Mouse (Mus musculus): Measurements from ENCODE around the gene Aqp11.

Aqp11 gene

DNA sequence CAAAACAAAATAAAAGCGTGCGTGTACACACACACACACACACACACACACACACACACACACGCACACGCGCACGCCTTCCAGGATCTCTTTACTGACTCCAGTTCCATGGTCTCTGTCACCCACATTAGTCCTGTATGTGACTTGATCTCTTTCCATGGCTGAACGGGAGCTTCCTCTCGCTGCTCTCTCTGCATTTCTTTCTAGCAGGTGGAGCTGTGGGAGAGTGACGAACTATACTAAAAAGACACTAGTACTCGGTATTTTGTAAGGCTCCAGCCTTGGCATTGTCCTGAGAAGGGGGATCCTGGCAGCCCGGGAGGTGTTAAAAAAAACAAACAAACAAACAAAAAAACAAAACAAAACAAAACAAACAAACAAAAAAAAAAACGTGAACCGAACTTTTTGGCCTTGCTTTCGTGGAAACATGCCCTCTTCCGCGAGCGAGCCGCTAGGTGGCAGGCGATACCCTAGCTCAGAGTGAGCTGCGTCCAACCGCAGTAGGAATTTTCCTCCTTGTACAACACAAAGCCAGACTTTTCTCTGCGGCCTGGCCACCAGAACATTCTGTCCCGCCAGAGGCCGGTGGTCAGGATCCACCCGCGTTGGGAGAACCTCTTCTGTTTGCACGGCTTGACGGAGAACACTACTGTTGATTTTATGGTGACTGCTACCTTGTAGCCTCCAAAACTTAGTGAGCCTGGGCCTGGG, 9.9 kb upstream of the Aqp11 start:
- peak; percentile 88 for DNase-seq (ENCODE audit: low read depth, low spot score)

DNA sequence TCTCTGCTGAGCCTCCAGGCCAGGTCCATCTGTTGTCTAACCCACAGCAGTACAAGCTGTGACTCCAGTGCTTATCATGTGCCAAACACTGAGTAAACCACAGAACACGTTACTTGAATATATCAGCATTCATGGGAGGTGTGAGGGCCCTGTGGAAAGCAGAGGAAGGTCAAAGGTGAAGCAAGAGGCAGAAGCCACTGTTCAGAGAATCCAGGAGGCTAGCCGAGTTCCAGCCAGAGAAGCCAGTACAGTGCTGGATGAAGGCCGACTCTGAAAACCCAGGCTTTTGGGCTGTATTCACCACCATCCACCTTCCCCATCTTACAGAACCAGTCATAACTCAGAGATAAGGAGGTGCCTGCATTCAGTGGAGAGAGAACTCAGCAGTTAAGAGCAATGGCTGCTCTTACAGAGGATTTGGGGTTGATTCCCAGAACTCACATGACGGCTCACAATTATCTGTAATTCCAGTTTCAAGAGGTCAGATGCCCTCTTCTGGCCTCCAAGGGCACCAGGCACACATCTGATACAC, 9.2 kb upstream of the Aqp11 start:
- no peak for DNase-seq (ENCODE audit: low read depth, low spot score)

DNA sequence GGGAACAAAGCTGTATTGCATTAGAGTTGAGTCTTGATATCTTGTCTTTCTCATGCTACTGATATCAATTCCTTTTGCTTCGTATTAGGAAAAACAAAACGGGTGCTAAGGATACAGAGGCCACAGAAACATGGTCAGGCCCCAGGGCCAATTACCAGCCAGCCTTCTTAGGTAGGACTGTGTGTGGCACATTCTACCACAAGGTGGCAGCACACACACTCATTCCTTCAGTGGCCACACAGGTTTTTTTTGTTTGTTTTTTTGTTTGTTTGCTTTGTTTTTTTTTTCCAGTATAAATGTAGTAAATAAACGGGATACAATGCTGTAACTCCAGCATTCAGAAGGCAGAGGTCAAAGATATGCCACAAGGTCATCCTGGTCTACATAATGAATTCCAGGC, 7.2 kb upstream of the Aqp11 start:
- peak; percentile 89 for DNase-seq (ENCODE audit: low read depth, low spot score)

DNA sequence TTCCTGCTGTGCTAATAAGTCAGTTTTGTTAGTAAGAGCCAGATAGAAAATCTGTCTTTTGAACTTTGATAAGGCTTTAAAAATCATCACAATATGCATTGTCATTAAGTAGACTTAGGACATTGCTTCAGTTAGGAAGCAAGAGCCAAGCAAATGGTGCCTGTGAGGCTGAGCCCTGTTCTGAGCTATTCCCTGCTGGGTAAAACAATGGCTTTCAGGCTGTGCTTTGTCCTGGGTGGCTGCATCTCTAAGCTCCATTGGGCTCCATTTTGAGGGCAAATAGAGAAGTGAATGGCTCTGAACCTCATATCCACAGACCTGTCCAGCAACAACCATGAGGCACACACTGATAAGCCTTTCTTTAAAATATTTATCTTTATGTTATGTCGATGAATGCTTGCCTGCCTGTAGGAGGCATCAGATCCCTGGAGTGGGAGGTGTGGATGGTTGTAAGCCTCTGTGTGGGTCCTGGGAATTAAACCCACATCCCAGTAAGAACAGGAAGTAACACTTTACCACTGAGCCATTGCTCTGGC, 3.7 kb upstream of the Aqp11 start:
- no peak for DNase-seq (ENCODE audit: low read depth, low spot score)

DNA sequence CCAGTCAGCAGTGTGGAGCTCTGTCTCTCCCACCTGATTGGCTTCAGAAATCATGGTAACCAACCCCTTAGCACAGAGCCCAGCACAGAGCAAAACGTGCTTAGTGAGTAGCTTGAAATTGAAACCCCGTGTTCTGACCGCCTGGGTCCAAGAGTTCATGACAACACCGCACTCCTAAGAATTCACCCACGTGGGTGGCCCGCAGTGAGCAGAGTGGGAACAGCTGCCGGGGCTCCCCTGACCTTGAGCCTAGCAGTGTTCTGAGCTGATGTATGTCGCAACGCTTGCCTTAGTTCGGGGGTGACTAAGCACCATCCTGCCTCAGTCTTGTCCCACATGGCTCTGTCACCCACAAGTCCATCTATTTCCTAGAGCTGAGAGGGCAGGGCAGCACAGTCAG, 2.9 kb upstream of the Aqp11 start:
- DNase-seq (ENCODE audit: low read depth, low spot score) = no peak

DNA sequence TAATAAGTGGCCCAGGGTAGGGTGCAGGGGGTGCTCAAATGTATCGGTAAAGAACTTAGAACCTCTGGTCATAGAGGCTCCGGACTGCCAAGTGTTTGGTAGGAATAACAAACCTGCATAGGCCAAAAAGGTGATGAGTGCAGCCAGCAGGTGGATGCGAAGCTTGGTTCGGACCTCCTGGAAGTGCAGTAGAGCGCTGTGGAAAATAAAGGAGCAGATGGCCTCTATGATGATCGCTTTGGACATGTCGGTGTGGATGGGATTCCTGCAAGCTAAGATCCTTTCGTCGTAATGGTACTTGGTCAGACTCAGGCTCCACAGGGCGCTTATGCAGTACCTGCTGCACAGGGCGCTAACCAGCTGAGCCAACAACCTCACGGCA, 842 bp downstream of the Aqp11 start:
- no peak for DNase-seq (ENCODE audit: low read depth, low spot score)

DNA sequence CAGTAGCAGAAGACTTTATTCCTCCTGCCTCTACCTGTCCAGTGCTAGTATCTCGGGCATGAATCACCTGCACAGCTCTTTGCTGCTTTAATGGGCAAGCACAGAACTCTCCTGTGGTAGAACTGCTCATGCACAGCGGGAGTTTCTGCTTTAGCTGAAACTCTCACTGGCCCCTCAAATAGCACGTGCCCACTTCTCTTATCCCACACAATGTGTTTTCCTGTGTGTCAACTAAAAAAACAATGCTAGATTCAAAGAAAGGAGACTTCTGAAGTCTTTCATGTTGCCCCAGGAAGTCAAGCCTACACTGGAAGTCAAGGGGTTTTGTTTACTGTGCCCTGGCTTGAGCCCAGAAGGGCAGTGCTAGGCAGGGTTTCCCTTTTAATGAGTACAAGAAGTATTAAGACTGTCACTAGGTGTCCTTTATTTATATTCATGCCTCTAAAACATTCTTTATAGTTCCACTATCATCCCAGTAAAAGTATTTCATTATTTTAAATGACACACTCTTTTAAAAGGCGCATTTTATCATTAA, 2.1 kb downstream of the Aqp11 start:
- no peak for DNase-seq (ENCODE audit: low read depth, low spot score)

DNA sequence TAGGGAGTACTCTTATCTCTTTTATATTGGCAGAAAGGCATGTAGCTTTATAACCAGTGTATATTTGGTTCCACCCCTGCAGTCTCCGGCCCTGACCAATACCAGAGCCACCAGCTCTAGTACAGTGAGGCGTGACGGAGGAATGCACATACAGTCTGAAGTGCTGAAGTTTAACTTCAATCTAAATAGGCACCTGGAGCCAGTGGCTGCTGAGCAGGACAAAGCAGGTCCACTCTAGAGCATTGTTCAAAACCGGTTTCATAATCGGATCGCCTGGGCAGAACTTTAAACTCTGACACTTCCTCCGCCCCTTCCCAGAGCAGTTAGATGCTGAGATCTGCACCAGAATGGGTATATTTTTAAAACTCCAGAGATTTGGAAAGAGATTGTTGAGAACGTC, 3.1 kb downstream of the Aqp11 start:
- DNase-seq (ENCODE audit: low read depth, low spot score) = no peak

DNA sequence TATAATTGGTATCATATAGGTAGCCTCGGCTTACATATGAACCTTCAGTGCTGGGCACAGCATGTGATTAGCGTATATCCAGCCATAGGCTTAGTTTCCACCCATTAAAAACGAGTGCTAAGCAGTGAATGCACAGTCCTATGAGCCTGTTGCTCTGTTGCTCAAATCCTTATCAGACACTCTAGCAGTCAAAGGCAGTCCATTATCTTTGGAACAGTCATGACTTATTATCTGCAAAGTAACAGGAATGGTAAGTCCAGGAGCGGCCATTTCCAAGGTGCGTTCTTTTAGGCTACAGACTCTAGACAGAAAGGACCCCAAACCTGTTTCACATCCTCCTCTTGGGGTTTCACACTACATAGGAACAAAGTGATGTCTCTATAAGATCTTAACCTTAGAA, 4.5 kb downstream of the Aqp11 start:
- no peak for DNase-seq (ENCODE audit: low read depth, low spot score)

DNA sequence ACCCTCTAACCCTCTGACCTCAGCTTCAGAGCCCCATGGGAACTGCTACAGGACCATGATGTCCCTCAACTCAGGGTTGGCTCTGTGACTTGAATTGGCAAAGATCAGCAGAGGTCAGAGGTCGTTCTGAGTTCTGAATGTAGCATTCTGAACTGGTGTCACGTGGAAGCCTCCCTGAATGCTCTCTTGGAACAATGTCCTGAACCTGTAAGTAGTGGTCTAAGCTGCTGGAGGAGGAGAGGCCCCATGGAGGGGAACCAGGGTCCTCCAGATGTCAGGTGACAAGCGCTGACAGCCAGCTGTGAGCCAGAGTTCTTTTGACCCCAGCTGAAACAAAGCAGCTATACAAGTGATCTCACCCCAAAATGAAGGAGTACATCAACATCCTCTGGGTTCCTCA, 7.7 kb downstream of the Aqp11 start:
- no peak for DNase-seq (ENCODE audit: low read depth, low spot score)

DNA sequence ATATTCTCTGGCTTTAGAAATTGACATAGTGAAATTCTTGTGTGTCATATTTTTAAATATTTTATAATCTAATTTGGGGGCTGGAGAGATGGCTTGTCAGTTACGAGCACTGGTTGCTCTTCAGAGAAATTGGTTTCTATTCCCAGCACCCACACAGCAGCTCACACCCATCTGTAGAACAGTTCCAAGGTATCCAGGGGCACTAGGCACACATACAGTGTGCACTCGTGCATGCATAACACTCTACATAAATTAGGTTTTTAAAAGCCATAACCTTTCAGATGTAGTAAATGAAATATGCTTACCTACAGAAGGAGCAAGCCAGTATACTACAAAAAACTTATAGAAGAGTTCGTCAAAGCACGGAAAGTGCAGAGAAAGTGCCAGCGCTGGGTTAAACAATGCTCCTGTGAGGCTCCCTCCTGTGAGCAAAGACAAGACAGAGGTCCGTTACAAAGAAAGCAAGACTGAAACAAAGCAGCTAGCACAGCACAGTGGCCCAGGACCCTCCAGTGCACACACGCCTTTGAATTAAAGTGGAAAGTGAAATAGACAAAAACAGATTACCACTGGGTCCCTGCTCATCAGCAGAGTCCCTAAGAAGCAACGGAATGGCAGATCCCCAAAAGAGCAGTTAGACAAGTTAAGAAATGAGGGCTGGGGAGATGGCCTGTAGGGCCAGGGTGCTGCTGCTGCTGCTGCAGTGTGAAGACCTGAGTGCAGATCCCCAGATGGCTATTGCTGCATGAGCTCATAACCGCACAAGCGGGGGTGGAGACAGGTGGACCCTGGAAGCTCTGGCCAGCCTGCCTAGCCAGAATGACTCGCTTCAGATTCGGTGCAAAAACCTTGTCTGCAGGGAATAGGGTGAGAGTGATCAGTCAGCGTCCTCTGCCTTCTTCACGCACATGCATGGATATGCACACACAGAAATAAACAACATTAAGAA, 9.1 kb downstream of the Aqp11 start:
- DNase-seq (ENCODE audit: low read depth, low spot score) = no peak

DNA sequence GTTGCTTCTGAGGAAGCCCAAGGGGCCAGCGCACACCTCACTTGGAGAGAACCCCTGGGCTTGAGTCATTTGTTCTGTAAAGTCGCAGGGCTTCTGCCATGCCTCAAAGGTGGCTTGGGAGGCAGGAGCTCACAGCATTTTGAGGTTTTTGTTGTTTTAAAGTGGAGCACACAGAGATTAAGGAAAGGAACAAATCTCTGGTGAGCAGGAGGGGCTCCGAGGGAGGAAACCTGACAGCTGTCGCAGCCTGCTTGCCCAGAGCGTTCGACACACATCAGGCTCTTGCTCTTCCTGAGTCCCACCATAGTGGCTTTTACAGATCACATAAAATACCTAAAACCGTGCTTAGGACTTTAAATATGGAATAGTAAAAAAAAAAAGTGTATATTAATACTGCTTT, 11.3 kb downstream of the Aqp11 start:
- DNase-seq (ENCODE audit: low read depth, low spot score) = no peak

DNA sequence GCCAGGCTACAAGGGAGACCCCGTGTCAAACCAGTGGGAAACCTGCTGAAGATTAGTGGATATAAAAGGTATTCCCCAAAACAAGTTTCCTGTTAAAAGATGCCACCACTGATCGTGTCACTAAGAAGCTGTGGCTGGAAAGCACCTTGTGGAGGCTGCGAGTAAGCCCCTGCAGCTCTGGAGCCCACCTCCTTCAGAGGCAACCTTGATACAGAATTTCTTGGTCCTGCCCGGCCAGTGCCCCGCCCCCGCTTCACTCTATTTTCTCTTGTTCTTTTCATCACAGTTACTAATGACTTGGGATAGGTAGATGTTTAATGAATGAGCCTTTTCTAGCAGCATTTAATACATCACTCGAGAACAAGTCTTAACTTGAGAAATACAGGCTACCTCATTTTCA, 12.0 kb downstream of the Aqp11 start:
- DNase-seq (ENCODE audit: low read depth, low spot score) = no peak

DNA sequence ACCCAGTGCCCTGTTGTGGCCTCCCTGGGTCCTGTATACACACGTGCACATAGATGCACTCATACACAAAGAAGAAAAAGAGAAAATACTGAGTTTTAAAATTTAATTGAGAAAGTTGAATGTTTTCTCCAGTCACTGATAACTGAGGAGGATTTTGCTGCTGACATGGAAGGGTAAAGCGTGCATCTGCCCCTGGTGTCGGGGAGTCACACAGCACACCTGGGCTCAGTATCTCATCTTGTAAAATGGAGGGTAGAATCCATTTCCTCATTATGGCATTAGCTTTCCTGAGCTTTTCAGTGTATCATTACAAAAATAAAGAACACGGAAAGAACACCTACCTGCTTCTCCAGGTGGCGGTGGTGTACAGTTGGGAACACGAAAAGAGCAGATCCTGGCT, 12.7 kb downstream of the Aqp11 start:
- DNase-seq (ENCODE audit: low read depth, low spot score) = no peak

DNA sequence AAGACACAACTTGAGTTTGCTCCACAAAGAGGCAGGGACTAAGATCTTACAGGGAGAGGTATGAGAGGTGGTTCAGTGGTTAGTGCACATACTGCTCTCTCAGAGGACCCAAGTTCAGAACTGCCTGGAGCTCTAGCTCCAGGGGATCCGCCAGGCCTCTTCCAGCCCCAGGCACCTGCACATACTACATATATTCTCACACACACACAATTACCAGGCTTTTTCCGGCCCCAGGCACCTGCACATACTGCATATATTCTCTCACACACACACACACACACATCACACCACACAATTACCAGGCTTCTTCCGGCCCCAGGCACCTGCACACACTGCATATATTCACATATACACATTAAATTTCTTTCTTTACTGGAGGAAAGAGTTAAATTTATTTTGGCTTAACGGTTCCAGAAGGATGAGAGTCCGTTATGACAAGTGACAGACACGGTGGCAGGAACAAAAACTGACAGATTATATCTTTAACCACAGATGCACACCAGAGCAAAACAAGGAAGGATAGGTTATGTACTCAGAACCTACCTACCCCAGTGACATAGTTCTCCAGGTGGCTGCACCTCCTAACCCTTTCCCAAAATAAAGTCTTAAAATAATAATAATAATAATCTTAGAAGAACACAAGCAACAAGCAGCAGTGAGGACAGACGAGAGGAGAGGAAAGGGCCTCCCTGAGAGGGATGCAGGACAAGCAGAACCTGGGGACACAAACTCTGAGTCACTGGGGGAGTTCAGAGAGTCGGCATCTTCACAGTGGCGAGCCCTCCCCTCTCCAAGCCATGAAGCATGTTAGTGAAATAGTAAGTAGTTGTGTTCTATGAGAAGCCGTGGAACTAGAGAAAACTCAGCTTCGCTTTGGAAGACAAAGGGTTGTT, 14.2 kb downstream of the Aqp11 start:
- no peak for DNase-seq (ENCODE audit: low read depth, low spot score)

DNA sequence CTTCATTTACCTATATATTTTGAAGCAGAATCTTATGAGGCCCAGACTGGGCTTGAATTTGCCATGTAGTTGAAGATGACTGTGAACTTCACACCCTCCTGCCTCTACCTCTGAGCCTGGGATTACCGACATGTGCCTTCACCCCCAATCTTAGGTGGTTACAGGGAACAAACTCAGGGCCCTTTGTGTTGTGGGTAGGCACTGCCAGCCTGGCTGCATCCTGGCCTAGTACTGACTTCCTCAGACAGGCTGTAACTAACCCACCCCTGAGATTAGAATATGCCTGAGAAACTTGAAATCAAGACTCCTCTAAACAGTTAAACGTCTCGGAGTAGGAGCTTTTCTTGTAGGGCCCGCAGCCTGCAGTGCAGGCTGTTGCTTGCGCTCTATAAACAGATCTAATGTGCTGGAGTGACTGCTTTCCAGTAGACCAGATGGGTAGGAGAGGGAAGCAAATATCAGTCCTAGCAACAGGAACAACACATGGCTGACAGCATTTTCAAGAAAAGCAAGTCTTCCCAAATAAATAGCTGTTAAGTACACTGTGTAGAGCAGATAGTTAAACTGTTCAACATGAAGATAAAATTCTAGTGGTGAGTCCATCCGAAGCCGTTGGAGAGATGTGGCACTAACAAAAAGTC, 15.7 kb downstream of the Aqp11 start:
- DNase-seq (ENCODE audit: low read depth, low spot score) = no peak

DNA sequence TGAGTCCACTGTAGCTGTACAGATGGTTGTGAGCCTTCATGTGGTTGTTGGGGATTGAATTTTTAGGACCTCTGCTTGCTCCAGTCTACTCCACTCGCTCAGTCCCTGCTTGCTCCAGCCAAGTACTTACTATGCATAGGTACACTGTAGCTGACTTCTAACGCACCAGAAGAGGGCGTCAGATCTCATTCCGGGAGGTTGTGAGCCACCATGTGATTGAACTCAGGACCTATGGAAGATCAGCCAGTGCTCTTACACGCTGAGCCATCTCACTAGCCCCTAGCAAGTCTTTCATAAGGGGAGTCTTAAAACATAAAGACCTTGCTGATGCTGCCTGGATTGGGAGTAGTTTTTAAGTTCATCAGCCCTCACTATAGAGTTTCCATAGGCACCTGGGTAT, 18.0 kb downstream of the Aqp11 start:
- DNase-seq (ENCODE audit: low read depth, low spot score) = no peak

DNA sequence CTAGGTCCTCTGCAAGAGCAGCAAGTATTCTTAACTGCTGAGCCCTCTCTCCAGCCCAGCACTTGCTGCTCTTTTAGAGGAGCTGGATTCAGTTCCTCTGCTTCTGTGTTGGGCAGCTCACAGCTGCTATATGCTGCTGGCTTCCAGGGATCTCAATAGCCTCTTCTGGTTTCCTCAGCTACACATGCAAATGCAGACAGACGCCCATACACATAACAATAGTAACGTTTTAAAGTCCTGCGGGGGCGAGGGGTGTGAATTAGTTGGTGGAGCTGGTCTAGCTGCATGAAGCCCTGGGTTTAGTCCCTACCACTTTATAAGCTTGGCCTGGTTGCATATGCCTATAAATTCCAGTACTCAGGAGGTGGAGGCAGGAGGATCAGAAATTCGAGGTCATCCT, 19.0 kb downstream of the Aqp11 start:
- no peak for DNase-seq (ENCODE audit: low read depth, low spot score)

DNA sequence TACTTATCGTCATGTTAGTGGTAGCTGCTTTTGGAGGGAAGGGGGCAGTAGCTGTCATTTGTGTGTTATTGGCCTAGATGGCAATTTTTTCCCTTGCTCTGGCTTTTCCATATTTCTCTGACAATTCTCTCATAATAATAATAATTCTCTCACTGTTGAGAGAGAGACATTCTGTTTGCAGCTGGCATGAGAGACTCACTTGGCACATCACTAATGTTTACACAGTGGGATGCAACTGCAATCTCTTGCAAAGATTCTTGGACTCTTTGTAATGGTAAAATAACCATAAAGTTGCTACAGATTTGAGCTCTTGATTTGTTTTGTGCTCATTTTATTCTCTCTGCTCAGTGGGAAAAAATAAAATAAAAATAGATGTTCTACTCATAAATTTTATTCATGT, 20.8 kb downstream of the Aqp11 start:
- DNase-seq (ENCODE audit: low read depth, low spot score) = no peak

DNA sequence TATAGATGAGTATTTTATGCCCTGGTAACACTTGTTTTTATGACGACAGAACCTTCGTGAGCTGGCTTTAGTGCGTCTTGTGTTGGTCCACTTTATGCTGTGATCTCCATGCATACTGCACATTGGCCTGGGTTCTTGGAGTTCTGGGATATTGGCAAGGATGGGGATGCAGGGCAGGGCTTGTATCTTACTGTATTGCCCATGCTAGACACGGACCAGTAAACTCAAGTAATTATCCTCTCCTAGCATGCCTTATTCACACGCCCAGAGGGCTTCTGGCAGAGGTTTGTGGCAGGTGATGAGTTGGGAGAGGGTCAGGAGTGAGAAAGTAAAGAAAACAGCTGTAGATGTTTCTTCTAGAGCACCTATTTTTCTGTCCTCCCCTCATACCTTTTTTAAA, 23.4 kb downstream of the Aqp11 start:
- DNase-seq (ENCODE audit: low read depth, low spot score) = no peak

DNA sequence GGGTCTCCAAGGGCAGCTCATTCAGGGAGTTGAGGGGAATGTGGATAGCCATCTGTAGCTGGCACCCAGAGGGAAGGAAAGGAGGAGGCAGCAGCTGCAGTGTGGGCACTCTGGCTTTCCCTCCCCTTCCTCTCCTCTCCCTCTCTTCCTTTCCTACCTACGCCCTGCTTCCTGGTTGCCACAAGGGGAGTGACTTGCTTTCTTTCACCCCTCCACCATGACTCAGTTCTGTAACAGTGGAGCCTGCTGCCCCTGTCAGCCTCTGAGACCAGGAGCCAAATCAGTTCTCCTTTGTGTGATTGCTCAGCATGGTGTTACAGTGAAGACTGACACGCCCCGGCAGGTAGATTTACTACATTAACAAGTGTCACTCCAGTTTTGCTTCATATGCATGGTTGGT, 28.9 kb downstream of the Aqp11 start:
- DNase-seq (ENCODE audit: low read depth, low spot score) = no peak

All from CD4-positive, CD25-positive, alpha-beta regulatory T cell, adult 2 months (primary cell).